Mouse (Mus musculus): ENCODE data around the gene Sgms1. TPM values are rescaled to one million over a fixed set of nuclear protein-coding genes. Genes with fewer than 3 reads are reported as not detected.

The Sgms1 gene
- total and polyA plus RNA-seq, 2 experiments from 2014 or later = 21.3 to 28.4 TPM

DNA sequence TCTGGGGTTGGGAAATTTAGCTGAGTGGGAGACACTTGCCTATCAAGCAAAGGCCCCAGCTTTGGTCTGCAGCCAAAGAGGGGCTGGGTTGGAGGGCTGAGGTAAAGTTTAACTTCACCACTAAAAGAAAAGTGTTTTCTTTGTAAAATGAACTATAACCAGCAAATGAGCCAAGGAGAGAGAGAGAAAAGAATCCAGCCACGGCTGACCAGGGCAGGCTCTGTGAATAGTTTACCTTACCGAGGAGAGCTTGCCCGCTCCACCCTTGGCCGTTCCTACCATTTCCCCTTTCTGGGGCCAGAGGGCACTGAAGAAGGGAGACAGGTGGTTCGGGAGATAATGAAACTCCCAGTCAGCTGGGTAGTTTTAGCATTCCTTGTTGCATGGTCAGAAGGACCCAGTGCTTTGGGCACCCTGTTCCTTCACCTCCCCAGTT is 209.5 kb downstream of the Sgms1 start:
- no peak for TF ChIP-seq CTCF (IDR thresholded peaks at IDR 0.05)
- Histone ChIP-seq H3K4me2 (ENCODE audit: low read depth, low read length, poor library complexity, severe bottlenecking) (no peak overlapping the region), H3K9ac (replicated peaks; ENCODE audit: low read length, poor library complexity, severe bottlenecking) (no peak overlapping the region), H3K4me1 (ENCODE audit: insufficient read depth, low read length) (no peaks in the 10 kb centered on the region), H3K27ac (ENCODE audit: low read depth, low read length) (no peak overlapping the region), H3K27me3 (ENCODE audit: insufficient read depth, low read length) (no peaks in the 10 kb centered on the region), H3K9me3 (ENCODE audit: low read length) (no peaks in the 10 kb centered on the region), H3K4me3 (ENCODE audit: low read depth, low read length) (no peak overlapping the region), H3K36me3 (ENCODE audit: insufficient read depth, low read length) (no peaks in the 10 kb centered on the region)
- DNase-seq (ENCODE audit: low spot score) (no peak), ATAC-seq (ENCODE audit: low FRiP score) (no peak)
- WGBS = 91% methylated on average over 5 of the region's 5 CpGs

DNA sequence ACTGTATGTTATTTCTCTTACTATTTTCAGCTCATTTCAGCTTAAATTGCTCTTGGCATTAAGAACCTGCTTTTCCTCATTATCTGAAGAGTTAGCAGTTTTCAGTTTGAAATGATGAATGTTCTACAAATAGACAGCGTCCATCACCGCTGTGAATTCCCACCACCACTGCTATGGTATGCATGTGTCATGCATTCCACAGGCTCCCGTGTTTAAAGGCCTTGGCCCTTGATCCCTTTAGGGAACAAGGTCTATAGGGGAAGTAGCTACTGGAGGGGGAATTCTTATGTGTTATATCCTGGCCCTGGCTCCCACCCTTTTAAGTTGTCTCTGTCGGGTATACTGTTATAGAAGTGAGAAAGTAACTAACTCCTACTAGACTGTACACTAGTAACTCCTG is 210.0 kb downstream of the Sgms1 start:
- H3K9me3 ChIP-seq (ENCODE audit: low read length) = no peaks in the 10 kb centered on the region
- H3K36me3 ChIP-seq (ENCODE audit: insufficient read depth, low read length) = no peaks in the 10 kb centered on the region
- 69% methylated on average over 4 of the region's 4 CpGs for WGBS
- DNase-seq (ENCODE audit: low spot score) (no peak), ATAC-seq (ENCODE audit: low FRiP score) (no peak)
- H3K27me3 ChIP-seq (ENCODE audit: insufficient read depth, low read length) = no peaks in the 10 kb centered on the region
- no peak overlapping the region for H3K4me2 ChIP-seq (ENCODE audit: low read depth, low read length, poor library complexity, severe bottlenecking)
- no peak for TF ChIP-seq CTCF (IDR thresholded peaks at IDR 0.05)
- H3K4me3 ChIP-seq (ENCODE audit: low read depth, low read length) = no peak overlapping the region
- H3K4me1 ChIP-seq (ENCODE audit: insufficient read depth, low read length) = no peaks in the 10 kb centered on the region
- no peak overlapping the region for H3K27ac ChIP-seq (ENCODE audit: low read depth, low read length)
- H3K9ac ChIP-seq (replicated peaks; ENCODE audit: low read length, poor library complexity, severe bottlenecking) = no peak overlapping the region

DNA sequence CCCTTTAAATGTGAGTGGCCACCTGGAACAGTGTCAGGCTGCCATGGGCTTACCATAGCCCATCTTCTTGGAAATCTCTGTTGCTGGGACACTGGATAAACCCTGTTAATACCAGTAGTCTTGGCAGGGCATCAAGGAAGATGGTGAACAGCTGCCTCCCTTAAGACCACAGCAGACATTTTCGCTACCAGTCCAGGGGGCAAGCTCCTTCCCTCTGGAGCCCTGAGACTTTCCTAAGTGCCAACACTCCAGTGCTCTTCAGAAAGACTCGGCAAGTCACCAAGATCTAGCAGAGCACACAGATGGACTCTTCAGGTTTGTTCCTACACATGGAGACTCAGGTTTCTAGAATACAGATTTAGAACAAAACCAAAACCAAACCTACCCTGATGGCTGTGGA is 211.4 kb downstream of the Sgms1 start:
- Histone ChIP-seq H3K4me2 (ENCODE audit: low read depth, low read length, poor library complexity, severe bottlenecking) (no peak overlapping the region), H3K36me3 (ENCODE audit: insufficient read depth, low read length) (no peaks in the 10 kb centered on the region), H3K9ac (replicated peaks; ENCODE audit: low read length, poor library complexity, severe bottlenecking) (no peak overlapping the region), H3K4me3 (ENCODE audit: low read depth, low read length) (no peak overlapping the region), H3K4me1 (ENCODE audit: insufficient read depth, low read length) (no peaks in the 10 kb centered on the region), H3K27ac (ENCODE audit: low read depth, low read length) (no peak overlapping the region), H3K9me3 (ENCODE audit: low read length) (no peaks in the 10 kb centered on the region), H3K27me3 (ENCODE audit: insufficient read depth, low read length) (no peaks in the 10 kb centered on the region)
- ATAC-seq (ENCODE audit: low FRiP score) = no peak
- no peak for TF ChIP-seq CTCF (IDR thresholded peaks at IDR 0.05)
- WGBS = 90% methylated on average over 2 of the region's 2 CpGs
- DNase-seq (ENCODE audit: low spot score) = peak; percentile 21

DNA sequence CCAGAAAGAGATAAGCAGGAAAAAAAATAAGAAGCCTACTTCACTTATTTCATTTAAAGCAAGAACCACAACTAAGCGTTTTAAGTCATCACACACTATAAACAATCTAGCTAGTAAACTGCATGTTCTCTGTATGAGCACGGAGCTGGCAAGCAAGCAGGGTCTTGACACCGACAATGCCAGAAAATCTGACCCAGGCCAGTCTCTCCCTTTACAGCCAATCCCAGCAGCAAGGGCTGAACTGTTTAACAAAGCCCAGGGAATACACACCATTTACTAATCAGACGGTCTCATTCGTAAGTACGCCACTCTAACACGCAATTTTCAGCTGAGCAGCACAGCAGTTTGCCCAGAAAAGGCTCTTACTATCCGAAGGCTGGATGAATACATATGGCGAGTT is 213.1 kb downstream of the Sgms1 start:
- Histone ChIP-seq H3K9me3 (ENCODE audit: low read length) (no peaks in the 10 kb centered on the region), H3K4me3 (ENCODE audit: low read depth, low read length) (no peak overlapping the region), H3K27ac (ENCODE audit: low read depth, low read length) (no peak overlapping the region), H3K4me1 (ENCODE audit: insufficient read depth, low read length) (no peaks in the 10 kb centered on the region), H3K36me3 (ENCODE audit: insufficient read depth, low read length) (no peaks in the 10 kb centered on the region), H3K9ac (replicated peaks; ENCODE audit: low read length, poor library complexity, severe bottlenecking) (no peak overlapping the region), H3K4me2 (ENCODE audit: low read depth, low read length, poor library complexity, severe bottlenecking) (no peak overlapping the region), H3K27me3 (ENCODE audit: insufficient read depth, low read length) (no peaks in the 10 kb centered on the region)
- no peak for ATAC-seq (ENCODE audit: low FRiP score)
- WGBS = 80% methylated on average over 9 of the region's 9 CpGs
- TF ChIP-seq CTCF (IDR thresholded peaks at IDR 0.05) = no peak
- DNase-seq (ENCODE audit: low spot score) = no peak

DNA sequence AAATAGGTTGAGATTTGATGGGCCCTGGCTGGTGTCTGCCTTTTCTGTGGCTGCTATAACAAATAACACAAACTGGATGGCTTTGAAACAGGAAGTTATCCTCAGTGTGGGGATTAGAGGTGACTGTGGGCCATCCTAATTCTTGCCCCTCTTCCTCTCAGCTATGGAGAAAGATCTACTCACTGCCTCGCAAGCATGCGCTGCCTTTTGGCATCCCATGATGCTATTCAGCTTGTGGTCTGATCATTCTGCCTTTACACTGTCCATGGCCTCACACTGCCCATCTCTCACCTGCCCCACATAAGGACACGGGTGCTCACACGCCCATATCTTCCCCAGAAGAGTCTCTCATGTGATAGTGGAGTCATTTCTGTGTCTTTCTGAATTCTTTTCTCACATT is 213.5 kb downstream of the Sgms1 start:
- ATAC-seq (ENCODE audit: low FRiP score) (no peak), DNase-seq (ENCODE audit: low spot score) (no peak)
- TF ChIP-seq CTCF (IDR thresholded peaks at IDR 0.05) = no peak
- H3K36me3 ChIP-seq (ENCODE audit: insufficient read depth, low read length) = no peaks in the 10 kb centered on the region
- H3K4me2 ChIP-seq (ENCODE audit: low read depth, low read length, poor library complexity, severe bottlenecking) = no peak overlapping the region
- no peaks in the 10 kb centered on the region for H3K4me1 ChIP-seq (ENCODE audit: insufficient read depth, low read length)
- H3K27me3 ChIP-seq (ENCODE audit: insufficient read depth, low read length) = no peaks in the 10 kb centered on the region
- H3K9me3 ChIP-seq (ENCODE audit: low read length) = no peaks in the 10 kb centered on the region
- H3K9ac ChIP-seq (replicated peaks; ENCODE audit: low read length, poor library complexity, severe bottlenecking) = no peak overlapping the region
- 94% methylated on average over 4 of the region's 4 CpGs for WGBS
- H3K27ac ChIP-seq (ENCODE audit: low read depth, low read length) = no peak overlapping the region
- no peak overlapping the region for H3K4me3 ChIP-seq (ENCODE audit: low read depth, low read length)

DNA sequence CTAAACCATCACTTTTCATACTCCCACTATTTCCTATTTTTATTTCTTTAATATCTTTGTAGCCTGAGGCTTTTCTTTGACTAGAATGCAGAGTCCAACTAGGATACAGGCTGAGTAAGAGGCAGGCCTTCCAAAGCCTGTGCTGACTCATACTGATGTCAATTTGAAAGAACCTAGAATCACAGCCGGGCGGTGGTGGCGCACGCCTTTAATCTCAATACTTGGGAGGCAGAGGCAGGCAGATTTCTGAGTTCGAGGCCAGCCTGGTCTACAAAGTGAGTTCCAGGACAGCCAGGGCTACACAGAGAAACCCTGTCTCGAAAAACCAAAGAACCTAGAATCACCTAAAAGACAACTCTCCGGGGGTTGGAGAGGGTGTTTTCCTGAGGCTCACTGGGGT is 214.5 kb downstream of the Sgms1 start:
- ATAC-seq (ENCODE audit: low FRiP score) (no peak), DNase-seq (ENCODE audit: low spot score) (no peak)
- Histone ChIP-seq H3K27ac (ENCODE audit: low read depth, low read length) (no peak overlapping the region), H3K9me3 (ENCODE audit: low read length) (no peaks in the 10 kb centered on the region), H3K36me3 (ENCODE audit: insufficient read depth, low read length) (no peaks in the 10 kb centered on the region), H3K27me3 (ENCODE audit: insufficient read depth, low read length) (no peaks in the 10 kb centered on the region), H3K4me3 (ENCODE audit: low read depth, low read length) (no peak overlapping the region), H3K9ac (replicated peaks; ENCODE audit: low read length, poor library complexity, severe bottlenecking) (no peak overlapping the region), H3K4me2 (ENCODE audit: low read depth, low read length, poor library complexity, severe bottlenecking) (no peak overlapping the region), H3K4me1 (ENCODE audit: insufficient read depth, low read length) (no peaks in the 10 kb centered on the region)
- no peak for TF ChIP-seq CTCF (IDR thresholded peaks at IDR 0.05)
- WGBS = 95% methylated on average over 7 of the region's 7 CpGs

Data from midbrain, postnatal 0 days (tissue).